Mouse (Mus musculus) MEL (cell line): ENCODE measurements around the gene Pde11a. TPM values are rescaled to one million over a fixed set of nuclear protein-coding genes. Genes with fewer than 3 reads are reported as not detected.

ENCODE experiments used
- DNase-seq: peaks from one replicate; pipeline ENCODE4 v3.0.0; 2011; ENCODE audit warnings: low read depth, low spot score
- H3K27ac ChIP-seq: 2 replicates; pipeline ENCODE4 v1.5.1; 2012; ENCODE audit warnings: low read depth, mild to moderate bottlenecking, control low read depth, low read length, moderate library complexity; ENCODE audit not compliant: control insufficient read depth
- H3K27me3 ChIP-seq, 2 experiments: fragments of 150-350 bp in 1 of 2; sonication (generic) in 1 of 2; 2 replicates each; pipeline ENCODE4 v1.6.1; 2012; ENCODE audit warnings: low read length in 2 of 2, mild to moderate bottlenecking in 2 of 2, improper control_type of control experiment in 1 of 2, moderate library complexity in 1 of 2; ENCODE audit not compliant: insufficient read depth in 2 of 2, control insufficient read depth in 1 of 2
- H3K36me3 ChIP-seq, 2 experiments: 2 replicates each; pipeline ENCODE4 v1.6.1; 2012 to 2014; ENCODE audit warnings: low read length in 2 of 2, improper control_type of control experiment in 1 of 2, inconsistent platforms in 1 of 2, mild to moderate bottlenecking in 1 of 2; ENCODE audit not compliant: insufficient read depth in 2 of 2, control insufficient read depth in 1 of 2
- H3K4me1 ChIP-seq, 2 experiments: fragments of 150-350 bp in 1 of 2; sonication (generic) in 1 of 2; 2 replicates each; pipeline ENCODE4 v1.6.1; 2012; ENCODE audit warnings: low read length in 2 of 2, improper control_type of control experiment in 1 of 2, mild to moderate bottlenecking in 1 of 2; ENCODE audit not compliant: insufficient read depth in 2 of 2, control insufficient read depth in 1 of 2
- H3K4me3 ChIP-seq, 2 experiments: fragments of 150-350 bp in 1 of 2; sonication (generic) in 1 of 2; 2 replicates each; pipeline ENCODE4 v1.5.1; 2012; ENCODE audit warnings: low read depth in 2 of 2, low read length in 2 of 2, mild to moderate bottlenecking in 2 of 2, moderate library complexity in 2 of 2, control low read depth in 1 of 2, improper control_type of control experiment in 1 of 2; ENCODE audit not compliant: control insufficient read depth in 1 of 2, insufficient read depth in 1 of 2
- H3K79me2 ChIP-seq: 2 replicates; pipeline ENCODE4 v1.6.1; 2012; ENCODE audit warnings: mild to moderate bottlenecking, low read length, moderate library complexity; ENCODE audit not compliant: control insufficient read depth, poor library complexity, insufficient read depth
- H3K9ac ChIP-seq: 2 replicates; pipeline ENCODE4 v1.6.1; 2012; ENCODE audit warnings: low read depth, mild to moderate bottlenecking, control low read depth, low read length, moderate library complexity; ENCODE audit not compliant: control insufficient read depth, poor library complexity, severe bottlenecking
- H3K9me3 ChIP-seq: fragments of 150-350 bp; sonication (generic); replicated peaks from 2 replicates; pipeline ENCODE4 v1.6.1; 2012; ENCODE audit warnings: mild to moderate bottlenecking, low read length, improper control_type of control experiment, moderate library complexity; ENCODE audit not compliant: insufficient read depth
- BHLHE40 ChIP-seq: IDR thresholded peaks from 2 replicates; pipeline ENCODE4 v1.6.1; 2012; ENCODE audit warnings: low read depth, mild to moderate bottlenecking, inconsistent platforms, low read length, improper control_type of control experiment, borderline replicate concordance
- CHD1 ChIP-seq: IDR thresholded peaks from 2 replicates; pipeline ENCODE4 v1.6.1; 2012; ENCODE audit warnings: low read depth, mild to moderate bottlenecking, inconsistent platforms, low read length, improper control_type of control experiment
- CHD2 ChIP-seq: IDR thresholded peaks from 2 replicates; pipeline ENCODE4 v1.6.1; 2011; ENCODE audit warnings: low read length, improper control_type of control experiment
- CTCF ChIP-seq, 3 experiments: IDR thresholded peaks in 2 of 3; conservative IDR thresholded peaks in 1 of 3; 2 replicates each; pipeline ENCODE4 v1.5.1; 2011 to 2012; ENCODE audit warnings: low read length in 3 of 3, low read depth in 2 of 3, mild to moderate bottlenecking in 2 of 3, improper control_type of control experiment in 1 of 3, inconsistent platforms in 1 of 3, mixed read lengths in 1 of 3, moderate library complexity in 1 of 3; ENCODE audit not compliant: control insufficient read depth in 1 of 3, insufficient read depth in 1 of 3, poor library complexity in 1 of 3, severe bottlenecking in 1 of 3
- E2F4 ChIP-seq: IDR thresholded peaks from 2 replicates; pipeline ENCODE4 v1.6.1; 2011; ENCODE audit warnings: low read depth, low read length, improper control_type of control experiment, borderline replicate concordance
- EP300 ChIP-seq, 2 experiments: IDR thresholded peaks; 2 replicates each; pipeline ENCODE4 v1.6.1; 2011; ENCODE audit warnings: improper control_type of control experiment in 2 of 2, low read length in 2 of 2, low read depth in 1 of 2, mild to moderate bottlenecking in 1 of 2
- ETS1 ChIP-seq: IDR thresholded peaks from 2 replicates; pipeline ENCODE4 v1.6.1; 2012; ENCODE audit warnings: low read depth, mild to moderate bottlenecking, inconsistent platforms, low read length, improper control_type of control experiment, moderate library complexity
- GATA1 ChIP-seq: IDR thresholded peaks from 2 replicates; pipeline ENCODE4 v1.6.1; 2011; ENCODE audit warnings: low read depth, low read length, improper control_type of control experiment
- HCFC1 ChIP-seq: IDR thresholded peaks from 2 replicates; pipeline ENCODE4 v1.6.1; 2012; ENCODE audit warnings: low read depth, mild to moderate bottlenecking, inconsistent platforms, low read length, improper control_type of control experiment, moderate library complexity
- JUND ChIP-seq: IDR thresholded peaks from 2 replicates; pipeline ENCODE4 v1.6.1; 2011; ENCODE audit warnings: low read depth, mild to moderate bottlenecking, improper control_type of control experiment, low read length
- MAFK ChIP-seq: IDR thresholded peaks from 2 replicates; pipeline ENCODE4 v1.6.1; 2011; ENCODE audit warnings: low read depth, mild to moderate bottlenecking, low read length, improper control_type of control experiment, borderline replicate concordance
- MEF2A ChIP-seq: IDR thresholded peaks from 2 replicates; pipeline ENCODE4 v1.6.1; 2014; ENCODE audit warnings: low read depth, mild to moderate bottlenecking, inconsistent platforms, low read length, improper control_type of control experiment; ENCODE audit not compliant: poor library complexity, insufficient replicate concordance, severe bottlenecking; ENCODE audit errors: extremely low read depth
- MYB ChIP-seq: IDR thresholded peaks from 2 replicates; pipeline ENCODE4 v1.6.1; 2011; ENCODE audit warnings: mild to moderate bottlenecking, low read depth, low read length, improper control_type of control experiment
- MYC ChIP-seq: IDR thresholded peaks from 2 replicates; pipeline ENCODE4 v1.6.1; 2011; ENCODE audit warnings: low read depth, mild to moderate bottlenecking, low read length, improper control_type of control experiment, moderate library complexity
- POLR2AphosphoS2 ChIP-seq: IDR thresholded peaks from 2 replicates; pipeline ENCODE4 v1.6.1; 2011; ENCODE audit warnings: low read length, improper control_type of control experiment
- RCOR1 ChIP-seq: IDR thresholded peaks from 2 replicates; pipeline ENCODE4 v1.6.1; 2012; ENCODE audit warnings: low read depth, mild to moderate bottlenecking, inconsistent platforms, low read length, improper control_type of control experiment
- SMC3 ChIP-seq: IDR thresholded peaks from 2 replicates; pipeline ENCODE4 v1.6.1; 2011; ENCODE audit warnings: low read depth, low read length, improper control_type of control experiment
- TAL1 ChIP-seq: IDR thresholded peaks from 2 replicates; pipeline ENCODE4 v1.6.1; 2012; ENCODE audit warnings: mild to moderate bottlenecking, inconsistent platforms, low read length, moderate library complexity, mixed read lengths
- TCF12 ChIP-seq: IDR thresholded peaks from 2 replicates; pipeline ENCODE4 v1.6.1; 2014; ENCODE audit warnings: low read depth, mild to moderate bottlenecking, inconsistent platforms, low read length, improper control_type of control experiment, moderate library complexity
- USF2 ChIP-seq, 2 experiments: IDR thresholded peaks; 2 replicates each; pipeline ENCODE4 v1.6.1; 2011 to 2012; ENCODE audit warnings: improper control_type of control experiment in 2 of 2, low read length in 2 of 2, borderline replicate concordance in 1 of 2, inconsistent platforms in 1 of 2, low read depth in 1 of 2, mild to moderate bottlenecking in 1 of 2; ENCODE audit not compliant: insufficient read depth in 1 of 2
- ZKSCAN1 ChIP-seq: IDR thresholded peaks from 2 replicates; pipeline ENCODE4 v1.6.1; 2012; ENCODE audit warnings: low read depth, mild to moderate bottlenecking, inconsistent platforms, low read length, improper control_type of control experiment, moderate library complexity
- ZMIZ1 ChIP-seq: IDR thresholded peaks from 2 replicates; pipeline ENCODE4 v1.6.1; 2012; ENCODE audit warnings: low read depth, mild to moderate bottlenecking, inconsistent platforms, low read length, improper control_type of control experiment, moderate library complexity
- ZNF384 ChIP-seq: IDR thresholded peaks from 2 replicates; pipeline ENCODE4 v1.6.1; 2012; ENCODE audit warnings: low read depth, mild to moderate bottlenecking, inconsistent platforms, low read length, improper control_type of control experiment
- polyA plus RNA-seq, 2 experiments: library from polyadenylated mRNA; stranded (reverse) in 1 of 2; unstranded in 1 of 2; fragments of >175 nt in 1 of 2; fragments of >200 nt in 1 of 2; gene quantifications; 2 replicates each; pipeline versions ENCODE4 v1.2.1 to v1.2.4; 2012; ENCODE audit warnings: low replicate concordance in 2 of 2, low read depth in 1 of 2; ENCODE audit not compliant: insufficient read length in 2 of 2, insufficient read depth in 1 of 2, missing spikeins in 1 of 2
- total RNA-seq: library from RNA; depleted of rRNA; stranded (reverse); fragments of 300-350 nt; gene quantifications from 2 replicates; pipeline ENCODE4 v1.2.3, GENCODE M21; 2012

Pde11a gene
- total and polyA plus RNA-seq, 3 experiments: not detected

- no peak overlapping the region for H3K27ac ChIP-seq
- H3K79me2 ChIP-seq: no peaks in the 10 kb centered on the region
- H3K4me1 ChIP-seq: no peaks in the 10 kb centered on the region
- H3K9ac ChIP-seq: no peak overlapping the region
- DNase-seq: no peak
- no peaks in the 10 kb centered on the region for H3K9me3 ChIP-seq
- no peak overlapping the region for H3K4me3 ChIP-seq
- H3K36me3 ChIP-seq: no peaks in the 10 kb centered on the region
- peaks cover 0 to 5% of the 10 kb centered on the region in 2 experiments; a peak in 3 of 4 replicates for H3K27me3 ChIP-seq
- no peak for TF ChIP-seq MYC
- no peak for TF ChIP-seq MYB
- no peak for TF ChIP-seq CTCF (IDR thresholded peaks at IDR 0.05 in 2 of 3, conservative IDR thresholded peaks at IDR 0.05 in 1 of 3; ENCODE audit: control insufficient read depth in 1 of 3, insufficient read depth in 1 of 3, low read depth in 2 of 3, low read length in 3 of 3, poor library complexity in 1 of 3, severe bottlenecking in 1 of 3)
- TF ChIP-seq POLR2AphosphoS2: no peak
- TF ChIP-seq TCF12: no peak
- TF ChIP-seq TAL1: no peak
- TF ChIP-seq BHLHE40: no peak
- no peak for TF ChIP-seq JUND
- no peak for TF ChIP-seq SMC3
- TF ChIP-seq ZMIZ1: no peak
- no peak for TF ChIP-seq E2F4
- no peak for TF ChIP-seq ZNF384
- TF ChIP-seq HCFC1: no peak
- no peak for TF ChIP-seq MEF2A
- TF ChIP-seq ZKSCAN1: no peak
- no peak for TF ChIP-seq GATA1
- TF ChIP-seq, all 39 proteins: peak for 0
Observed at GRCm38 (mm10) chr2:76059595-76059994, 279.0 kb downstream of the Pde11a start.

DNA sequence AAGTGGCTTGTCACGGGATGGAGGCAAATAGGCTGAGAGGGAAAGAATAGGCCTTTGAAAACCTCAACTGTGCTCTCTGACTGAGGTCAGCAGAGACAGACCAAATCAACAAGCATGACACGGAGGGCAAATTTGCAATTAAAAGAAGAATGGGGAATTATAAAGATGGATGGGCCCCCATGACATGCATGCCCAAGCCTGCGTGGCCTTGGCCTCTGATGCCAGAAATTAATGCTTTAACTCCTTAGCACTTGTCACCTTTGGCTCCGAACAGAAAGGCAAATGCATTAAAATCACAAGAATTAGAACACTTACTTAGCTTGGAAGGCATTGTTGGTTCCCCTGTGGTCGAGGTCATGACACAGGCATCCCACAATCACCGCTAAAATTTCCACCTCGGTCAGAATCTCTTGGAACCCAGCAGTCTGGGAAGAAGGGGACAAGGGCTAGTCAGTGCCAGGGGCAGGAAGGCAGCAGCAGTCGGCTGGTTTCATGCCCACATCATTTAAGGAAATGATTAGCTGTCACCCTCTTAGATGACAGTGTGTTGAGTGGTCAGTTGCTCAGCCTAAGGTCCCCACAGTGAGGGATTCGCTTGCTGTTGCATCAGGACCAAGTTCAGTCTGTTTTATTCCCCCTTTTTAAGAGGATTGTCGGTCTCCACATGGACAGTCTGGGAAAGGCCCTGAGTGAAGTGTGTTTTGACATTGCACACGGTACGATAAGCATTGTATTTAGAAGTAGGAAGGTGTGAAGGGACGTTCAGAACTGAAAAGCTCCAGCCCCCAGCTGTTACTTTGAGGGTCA is 279.7 kb downstream of the Pde11a start:
- Histone ChIP-seq H3K9ac (no peak overlapping the region), H3K4me3 (no peak overlapping the region), H3K27ac (no peak overlapping the region), H3K4me1 (no peaks in the 10 kb centered on the region), H3K79me2 (no peaks in the 10 kb centered on the region), H3K27me3 (peaks cover 0 to 5% of the 10 kb centered on the region in 2 experiments; a peak in 3 of 4 replicates), H3K9me3 (no peaks in the 10 kb centered on the region), H3K36me3 (no peaks in the 10 kb centered on the region)
- no peak for DNase-seq
- TF ChIP-seq ZNF384: no peak
- no peak for TF ChIP-seq MYC
- no peak for TF ChIP-seq EP300 (IDR thresholded peaks at IDR 0.05; ENCODE audit: low read depth in 1 of 2, low read length in 2 of 2)
- no peak for TF ChIP-seq POLR2AphosphoS2
- TF ChIP-seq MAFK: no peak
- TF ChIP-seq RCOR1: no peak
- no peak for TF ChIP-seq CHD1
- TF ChIP-seq USF2 (IDR thresholded peaks at IDR 0.05; ENCODE audit: borderline replicate concordance in 1 of 2, insufficient read depth in 1 of 2, low read depth in 1 of 2, low read length in 2 of 2): no peak
- no peak for TF ChIP-seq ETS1
- no peak for TF ChIP-seq CHD2
